Mouse (Mus musculus): ENCODE measurements around the gene Siglecf.

DNA sequence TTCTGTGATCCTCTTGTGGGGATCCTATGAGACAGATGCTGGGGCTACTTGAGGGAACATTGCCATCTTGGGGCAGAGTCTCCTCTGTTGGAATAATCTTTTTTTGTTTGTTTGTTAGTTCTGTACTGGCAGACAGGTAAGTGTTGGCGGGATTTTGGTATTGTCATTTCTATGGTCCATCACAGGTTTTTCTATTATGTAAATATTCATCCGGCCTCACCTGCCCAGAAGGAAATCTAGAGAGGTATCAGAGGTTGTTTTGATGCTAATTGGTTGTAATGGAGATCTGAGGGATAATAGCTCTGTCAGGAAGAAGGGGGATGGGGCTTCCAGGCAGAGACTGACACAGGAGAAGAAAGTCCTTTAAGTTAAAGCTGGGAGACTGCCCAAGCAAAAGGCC is 7.1 kb upstream of the Siglecf start:
- TF ChIP-seq MYOG (IDR thresholded peaks at IDR 0.05; ENCODE audit: control insufficient read depth, extremely low read depth, insufficient read length) = no peak
- no peak for TF ChIP-seq CTCF (IDR thresholded peaks at IDR 0.05; ENCODE audit: control insufficient read depth, insufficient read depth, insufficient read length)

All from C2C12 (cell line).